13 mouse cellular contexts compared by ENCODE assay signal in the genomic region with DNA sequence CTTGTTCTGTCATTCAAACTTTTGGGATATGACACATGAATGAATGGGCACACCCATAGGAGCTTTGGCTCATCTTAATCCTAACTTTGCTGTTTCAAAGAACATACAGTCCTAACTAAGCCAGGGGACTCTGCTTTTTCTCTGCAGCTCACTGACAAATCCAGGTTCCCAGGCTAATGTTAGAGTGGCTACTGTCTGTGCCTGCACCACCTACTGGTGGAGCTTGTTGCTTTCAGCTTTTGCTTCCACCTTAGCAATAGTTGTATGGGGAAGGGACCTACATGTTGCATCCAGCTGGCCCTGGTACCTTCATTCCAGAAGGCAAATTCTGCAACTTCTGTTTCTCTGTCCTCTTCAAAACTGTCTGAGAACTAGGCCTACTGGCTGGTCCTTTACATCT.
A peak's percentile ranks its signal among the peaks of the same experiment; 100 is the strongest.
DNase-seq lines count a peak whose midpoint lies in the region; ATAC-seq and TF ChIP-seq lines count a peak whose summit lies in the region.
"Had no signal": no experiment of that assay in that cellular context is flagged by ENCODE, and none has a peak within 500 bp of the region (broad histone marks: within the 10 kb centered on the region; RNA-seq: fewer than 3 reads in every experiment).

No protein-coding gene starts in this region.

- no peaks in the 10 kb centered on the region for H3K9me3 ChIP-seq in forebrain, postnatal 0 days (ENCODE audit: low read length)
- no peaks in the 10 kb centered on the region for H3K9me3 ChIP-seq in forebrain, embryonic 11.5 days (ENCODE audit: control insufficient read depth, low read length)
- H3K9me3 ChIP-seq: limb, embryonic 13.5 days had no signal

- TF ChIP-seq CTCF in forebrain, postnatal 0 days (IDR thresholded peaks at IDR 0.05; ENCODE audit: low read depth) = peak; percentile 61
- TF ChIP-seq CTCF in kidney, adult 2 months (conservative IDR thresholded peaks at IDR 0.05; ENCODE audit: insufficient read depth, insufficient read length, low read depth, low read length) = no peak; the same call in 1 of the 2 replicates

- no peaks in the 10 kb centered on the region for H3K36me3 ChIP-seq in forebrain, postnatal 0 days (ENCODE audit: insufficient read depth)
- no peaks in the 10 kb centered on the region for H3K36me3 ChIP-seq in forebrain, embryonic 11.5 days (ENCODE audit: control insufficient read depth, insufficient read depth, low read length)
- H3K36me3 ChIP-seq in kidney, adult 2 months (ENCODE audit: control insufficient read depth, insufficient read depth, low read length) = no peaks in the 10 kb centered on the region
- H3K36me3 ChIP-seq: limb, embryonic 13.5 days had no signal

- no peak for ATAC-seq in forebrain, postnatal 0 days
- ATAC-seq in forebrain, embryonic 11.5 days (replicated peaks; ENCODE audit: low FRiP score) = no peak
- no peak for ATAC-seq in megakaryocyte-erythroid progenitor cell, adult 5-6 weeks (replicated peaks; ENCODE audit: low FRiP score, low TSS enrichment, poor library complexity, severe bottlenecking)
- ATAC-seq: activated CD4-positive, CD25-positive, alpha-beta regulatory T cell, adult 4 months; CD4-positive, CD25-positive, alpha-beta regulatory T cell, adult 4 months; intestine, embryonic 16.5 days had no signal

- TF ChIP-seq POLR2A in kidney, adult 2 months (IDR thresholded peaks at IDR 0.05; ENCODE audit: low read depth, low read length) = no peak

- H3K4me1 ChIP-seq in forebrain, postnatal 0 days (ENCODE audit: insufficient read depth) = no peaks in the 10 kb centered on the region
- no peaks in the 10 kb centered on the region for H3K4me1 ChIP-seq in forebrain, embryonic 11.5 days (replicated peaks; ENCODE audit: control insufficient read depth, insufficient read depth, low read length)
- H3K4me1 ChIP-seq in kidney, adult 2 months (ENCODE audit: control insufficient read depth, insufficient read depth, low read length) = no peaks in the 10 kb centered on the region
- H3K4me1 ChIP-seq: limb, embryonic 13.5 days had no signal

- DNase-seq in forebrain, postnatal 0 days = peak; percentile 26
- no peak for DNase-seq in forebrain, embryonic 11.5 days (ENCODE audit: low spot score)
- peak; percentile 6 for DNase-seq in layer of hippocampus, adult 11-12 months (ENCODE audit: low spot score)
- no peak for DNase-seq in layer of hippocampus, adult 9-11 months
- DNase-seq in adrenal gland, postnatal 36 days = peak; percentile 20 to 41
- DNase-seq in retina, embryonic 14.5 days (ENCODE audit: low spot score) = peak; percentile 39
- no peak for DNase-seq in kidney, adult 2 months

- H3K27me3 ChIP-seq in forebrain, postnatal 0 days (ENCODE audit: insufficient read depth, low read length) = no peaks in the 10 kb centered on the region
- H3K27me3 ChIP-seq in forebrain, embryonic 11.5 days (ENCODE audit: control insufficient read depth, insufficient read depth, low read length) = no peaks in the 10 kb centered on the region
- no peaks in the 10 kb centered on the region for H3K27me3 ChIP-seq in kidney, adult 2 months (replicated peaks; ENCODE audit: control insufficient read depth, insufficient read depth, low read length)

- H3K27ac ChIP-seq in forebrain, postnatal 0 days (ENCODE audit: low read depth, low read length) = no peak overlapping the region
- no peak overlapping the region for H3K27ac ChIP-seq in forebrain, embryonic 11.5 days (ENCODE audit: low read depth, low read length)
- H3K27ac ChIP-seq in kidney, adult 2 months (ENCODE audit: insufficient read depth, low read depth, low read length) = no peak overlapping the region
- H3K27ac ChIP-seq: limb, embryonic 13.5 days; macrophage had no signal

- no peak overlapping the region for H3K4me3 ChIP-seq in forebrain, postnatal 0 days (ENCODE audit: low read depth, low read length)
- no peak overlapping the region for H3K4me3 ChIP-seq in forebrain, embryonic 11.5 days (ENCODE audit: low read depth, low read length)
- no peak overlapping the region for H3K4me3 ChIP-seq in kidney, adult 2 months (ENCODE audit: insufficient read depth, low read depth, low read length)
- H3K4me3 ChIP-seq: limb, embryonic 13.5 days had no signal

- H3K9ac ChIP-seq in forebrain, postnatal 0 days = no peak overlapping the region
- H3K9ac ChIP-seq in forebrain, embryonic 11.5 days (ENCODE audit: low read length) = no peak overlapping the region
- H3K9ac ChIP-seq: limb, embryonic 13.5 days had no signal

- no peak overlapping the region for H3K4me2 ChIP-seq in forebrain, postnatal 0 days (ENCODE audit: low read depth)
- no peak overlapping the region for H3K4me2 ChIP-seq in forebrain, embryonic 11.5 days (ENCODE audit: low read depth, low read length, severe bottlenecking)
- H3K4me2 ChIP-seq: limb, embryonic 13.5 days had no signal

Comparison
In these comparisons a context has a peak if more than half of its experiments do, and no peak if none do; other contexts are left out.
1. DNase-seq: peak in forebrain, postnatal 0 days (single experiment), layer of hippocampus, adult 11-12 months (single experiment), adrenal gland, postnatal 36 days (2 of 2) and retina, embryonic 14.5 days (single experiment); none in forebrain, embryonic 11.5 days (single experiment), layer of hippocampus, adult 9-11 months (single experiment) and kidney, adult 2 months (single experiment).